Mouse (Mus musculus) lung, embryonic 14.5 days (tissue): ENCODE results near the gene Fbxw5. TPM values are rescaled to one million over a fixed set of nuclear protein-coding genes. Genes with fewer than 3 reads are reported as not detected.

Experiments
- ATAC-seq: fragments of 200-750 bp; cut with Nextera tagmentation; 2 replicates; pipeline ENCODE4 v1.8.0; 2017; ENCODE audit warnings: mild to moderate bottlenecking, moderate TSS enrichment, moderate library complexity; ENCODE audit not compliant: insufficient read depth
- DNase-seq: peaks from one replicate; pipeline ENCODE4 v3.0.0-alpha.2; 2015
- H3K27ac ChIP-seq: fragments of 300-500 bp; sonication (generic); 2 replicates; pipeline ENCODE4 v1.5.1; 2014; ENCODE audit warnings: low read depth, mild to moderate bottlenecking, moderate library complexity
- H3K27me3 ChIP-seq: fragments of 300-500 bp; sonication (generic); 2 replicates; pipeline ENCODE4 v1.6.1; 2014; ENCODE audit warnings: low read length, control low read depth; ENCODE audit not compliant: insufficient read depth
- H3K36me3 ChIP-seq: fragments of 300-500 bp; sonication (generic); 2 replicates; pipeline ENCODE4 v1.6.1; 2014; ENCODE audit warnings: control low read depth; ENCODE audit not compliant: insufficient read depth
- H3K4me1 ChIP-seq: fragments of 300-500 bp; sonication (generic); 2 replicates; pipeline ENCODE4 v1.6.1; 2014; ENCODE audit warnings: antibody characterized with exemption, control low read depth; ENCODE audit not compliant: insufficient read depth
- H3K4me2 ChIP-seq: fragments of 300-500 bp; sonication (generic); 2 replicates; pipeline ENCODE4 v1.6.1; 2014; ENCODE audit warnings: mild to moderate bottlenecking
- H3K4me3 ChIP-seq: fragments of 300-500 bp; sonication (generic); 2 replicates; pipeline ENCODE4 v1.5.1; 2014; ENCODE audit warnings: low read depth, low read length
- H3K9ac ChIP-seq: fragments of 300-500 bp; sonication (generic); 2 replicates; pipeline ENCODE4 v1.6.1; 2014
- H3K9me3 ChIP-seq: fragments of 300-500 bp; sonication (generic); 2 replicates; pipeline ENCODE4 v1.6.1; 2016; ENCODE audit warnings: low read depth, low read length, control low read depth
- CTCF ChIP-seq: IDR thresholded peaks from 2 replicates; pipeline ENCODE4 v1.5.1; 2016; ENCODE audit warnings: antibody characterized with exemption, low read depth
- WGBS: fragments of 180-500 bp; shearing (Covaris S2); extraction: QIAGEN DNeasy Blood & Tissue Kit; methylation state at CpG from one replicate; pipeline ENCODE4 v1.1.7; 2014; 5-methylcytosine and 5-hydroxymethylcytosine counted together
- polyA plus RNA-seq: library from polyadenylated mRNA; unstranded; fragments of >200 nt; fragmentation: Nextera tagmentation; extraction: Ambion mirVana; gene quantifications from 2 replicates; pipeline ENCODE4 v1.2.1, GENCODE M21; 2014

Fbxw5 gene
- polyA plus RNA-seq, 1 experiment from 2014 or later, result 77.7 TPM

DNA sequence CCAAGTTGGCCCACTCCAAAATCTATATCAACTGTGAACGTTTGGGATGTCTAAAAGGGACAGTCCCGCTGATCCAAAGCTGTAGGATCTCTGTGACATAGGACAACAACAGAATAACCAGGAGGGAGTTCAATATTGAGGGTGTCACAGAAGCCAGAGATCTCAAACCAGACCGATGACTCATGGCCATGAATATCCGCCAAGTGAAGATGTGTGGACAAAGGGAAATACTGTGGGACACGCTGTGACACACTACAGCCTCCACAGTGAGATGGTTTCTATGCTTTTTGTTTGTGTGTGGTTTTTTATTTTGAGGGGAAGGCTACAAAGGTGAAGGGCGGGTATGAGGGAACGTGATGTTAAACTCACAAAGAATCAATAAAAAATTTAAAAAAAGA lies 11.9 kb upstream of the Fbxw5 start:
- no peak for TF ChIP-seq CTCF
- WGBS, result 72% methylated on average over 7 of the region's 7 CpGs
- no peak overlapping the region for H3K4me2 ChIP-seq
- H3K27ac ChIP-seq, result no peak overlapping the region
- no peak for ATAC-seq
- H3K4me3 ChIP-seq, result no peak overlapping the region
- H3K9me3 ChIP-seq, result no peaks in the 10 kb centered on the region
- H3K27me3 ChIP-seq, result no peaks in the 10 kb centered on the region
- no peaks in the 10 kb centered on the region for H3K36me3 ChIP-seq
- DNase-seq, result no peak
- H3K9ac ChIP-seq, result no peak overlapping the region
- H3K4me1 ChIP-seq, result no peaks in the 10 kb centered on the region

DNA sequence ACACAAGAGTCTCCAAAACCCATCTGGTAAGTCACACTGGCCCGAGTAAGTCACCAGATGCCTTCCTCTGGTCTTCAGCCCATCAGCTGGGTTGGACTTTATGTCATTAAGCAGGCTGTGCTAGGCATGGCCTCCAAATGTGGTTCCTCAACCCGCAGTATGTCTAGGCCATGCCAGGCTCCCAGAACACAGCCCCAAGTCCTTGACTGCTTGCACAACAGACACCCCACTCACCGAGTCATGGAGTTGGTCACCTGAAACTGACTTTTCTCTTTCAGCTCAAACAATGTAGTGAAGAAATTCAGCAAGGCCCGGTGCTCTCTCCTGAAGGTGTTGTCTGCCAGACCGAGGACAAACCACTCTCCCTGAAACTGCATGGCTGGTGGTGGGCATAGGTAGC lies 7.6 kb upstream of the Fbxw5 start:
- 72% methylated on average over 5 of the region's 5 CpGs for WGBS
- ATAC-seq (no peak), DNase-seq (no peak)
- H3K4me3 ChIP-seq, result no peak overlapping the region
- H3K4me2 ChIP-seq, result no peak overlapping the region
- no peaks in the 10 kb centered on the region for H3K4me1 ChIP-seq
- no peaks in the 10 kb centered on the region for H3K27me3 ChIP-seq
- TF ChIP-seq CTCF, result no peak
- no peak overlapping the region for H3K27ac ChIP-seq
- no peaks in the 10 kb centered on the region for H3K9me3 ChIP-seq
- H3K9ac ChIP-seq, result no peak overlapping the region
- H3K36me3 ChIP-seq, result no peaks in the 10 kb centered on the region

DNA sequence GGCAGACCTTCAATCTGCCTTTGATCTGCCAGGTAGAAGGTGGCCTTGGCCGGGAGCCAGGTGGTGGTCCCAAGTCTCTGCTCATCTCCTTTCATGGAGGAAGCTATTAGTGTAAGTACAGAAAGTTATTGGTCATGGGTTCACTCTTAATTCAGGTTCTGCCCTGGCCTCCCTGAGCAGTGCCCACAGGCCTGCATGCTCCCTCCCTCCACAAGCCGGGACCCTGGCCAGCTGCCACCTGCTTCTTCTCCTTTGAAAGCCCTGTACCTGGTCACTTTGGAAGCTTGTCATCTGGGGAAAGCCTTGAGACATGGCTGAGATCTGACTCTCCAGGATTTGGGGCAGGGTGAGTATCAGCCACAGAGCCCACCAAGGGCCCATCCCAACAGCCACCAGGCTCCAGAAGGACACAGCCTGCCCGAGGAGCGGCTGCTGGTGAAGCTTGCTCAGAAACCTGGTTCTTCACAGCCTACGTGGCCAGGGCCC lies 7.0 kb upstream of the Fbxw5 start, which contains the start of gene Lcn12:
Gene Lcn12 (minus strand): TSS at position 436 of the 486 bp plus-strand sequence.
- Histone ChIP-seq H3K4me2 (no peak within 1 kb of the TSS), H3K9me3 (no peaks in the 10 kb centered on the region), H3K4me1 (no peaks in the 10 kb centered on the region), H3K36me3 (no peaks in the 10 kb centered on the region), H3K27me3 (no peaks in the 10 kb centered on the region), H3K4me3 (no peak within 1 kb of the TSS), H3K9ac (no peak within 1 kb of the TSS), H3K27ac (no peak within 1 kb of the TSS)
- no peak for DNase-seq
- 76% methylated on average over 5 of the region's 5 CpGs for WGBS
- no peak for TF ChIP-seq CTCF
- ATAC-seq, result no peak

DNA sequence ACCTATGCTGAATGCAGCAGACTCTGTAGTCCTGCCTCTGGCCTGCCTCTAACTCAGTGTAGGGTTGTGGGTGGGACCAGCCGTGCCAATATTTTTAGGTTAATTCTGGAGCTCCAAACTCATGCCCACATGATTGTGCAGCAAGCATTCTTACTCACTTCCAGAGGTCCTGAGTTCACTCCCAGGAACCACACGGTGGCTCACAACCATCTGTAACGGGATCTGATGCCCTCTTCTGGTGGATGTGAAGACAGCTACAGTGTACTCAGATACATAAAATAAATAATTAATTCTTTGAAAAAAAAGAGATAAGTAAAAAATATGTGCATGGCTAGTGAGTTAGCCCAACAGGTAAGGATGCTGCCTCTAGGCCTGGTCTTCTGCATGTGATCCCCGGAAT lies 4.1 kb upstream of the Fbxw5 start:
- H3K9ac ChIP-seq, result no peak overlapping the region
- no peaks in the 10 kb centered on the region for H3K27me3 ChIP-seq
- ATAC-seq (no peak), DNase-seq (peak; percentile 41)
- no peak overlapping the region for H3K4me2 ChIP-seq
- peak; percentile 55 for TF ChIP-seq CTCF
- 0 out of 2 replicates have a peak, but pooled peaks cover 3% of the 10 kb centered on the region for H3K4me1 ChIP-seq
- H3K27ac ChIP-seq, result no peak overlapping the region
- H3K36me3 ChIP-seq, result no peaks in the 10 kb centered on the region
- no peak overlapping the region for H3K4me3 ChIP-seq
- WGBS, result 44% methylated on average over 4 of the region's 4 CpGs
- H3K9me3 ChIP-seq, result no peaks in the 10 kb centered on the region

GRCm38 (mm10) chr2:25497846-25498575 lies 2.5 kb upstream of the Fbxw5 start:
- H3K36me3 ChIP-seq, result 0 out of 2 replicates have a peak, but pooled peaks cover 1% of the 10 kb centered on the region
- no peaks in the 10 kb centered on the region for H3K9me3 ChIP-seq
- 0 out of 2 replicates have a peak overlapping the region, but pooled peaks have one; percentile 10 for H3K27ac ChIP-seq
- no peak overlapping the region for H3K4me2 ChIP-seq
- H3K4me3 ChIP-seq, result no peak overlapping the region
- ATAC-seq, result no peak
- H3K4me1 ChIP-seq, result peaks cover 8% of the 10 kb centered on the region
- H3K27me3 ChIP-seq, result no peaks in the 10 kb centered on the region
- no peak for TF ChIP-seq CTCF
- no peak for DNase-seq
- WGBS, result 44% methylated on average over 6 of the region's 6 CpGs
- no peak overlapping the region for H3K9ac ChIP-seq

DNA sequence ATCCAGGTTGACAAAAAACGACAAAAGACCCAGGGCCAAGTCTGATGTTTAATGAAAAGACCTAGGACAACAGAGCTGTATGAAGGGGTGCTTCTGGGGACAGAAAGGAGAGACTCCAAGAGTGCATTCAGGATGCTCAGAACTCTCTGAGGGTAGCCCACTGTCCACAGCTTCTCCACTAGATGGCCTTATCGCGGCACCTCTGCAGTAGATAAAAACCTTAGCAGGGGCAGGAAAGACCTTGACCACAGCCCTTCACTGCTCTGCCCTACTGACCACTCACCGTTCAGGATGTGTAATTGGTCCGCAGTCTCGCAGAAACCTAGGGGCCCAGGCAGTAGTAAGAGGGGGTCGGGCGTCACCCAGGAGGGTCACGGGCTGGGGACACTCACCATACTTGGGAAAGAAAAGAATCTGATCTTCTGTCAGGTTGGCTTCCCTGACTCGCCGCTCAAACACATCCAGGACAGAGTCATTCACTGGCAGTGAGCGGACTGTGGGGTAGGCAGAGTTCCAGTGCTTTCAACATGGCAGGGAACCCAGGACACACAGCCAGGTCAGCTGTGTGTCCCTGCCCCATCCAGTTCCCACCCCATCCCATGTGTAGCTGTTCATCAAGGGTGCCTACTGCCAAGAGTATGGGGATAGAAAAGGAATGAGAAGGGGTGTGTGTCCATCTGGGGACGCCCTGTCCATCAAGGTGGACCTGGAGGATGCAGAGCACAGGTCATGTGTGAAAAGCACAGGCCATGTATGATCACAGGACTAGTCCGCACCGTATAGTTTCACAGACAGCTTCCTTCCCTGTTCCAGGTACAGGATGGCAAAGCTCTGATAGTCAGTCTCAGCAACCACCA lies 1.7 kb upstream of the Fbxw5 start:
- H3K4me3 ChIP-seq, result no peak overlapping the region
- H3K27ac ChIP-seq, result no peak overlapping the region
- DNase-seq (no peak), ATAC-seq (no peak)
- no peaks in the 10 kb centered on the region for H3K27me3 ChIP-seq
- H3K4me2 ChIP-seq, result no peak overlapping the region
- 64% methylated on average over 15 of the region's 15 CpGs for WGBS
- peaks cover 9% of the 10 kb centered on the region for H3K36me3 ChIP-seq
- H3K9ac ChIP-seq, result no peak overlapping the region
- TF ChIP-seq CTCF, result no peak
- H3K9me3 ChIP-seq, result no peaks in the 10 kb centered on the region
- peaks cover 8% of the 10 kb centered on the region for H3K4me1 ChIP-seq

DNA sequence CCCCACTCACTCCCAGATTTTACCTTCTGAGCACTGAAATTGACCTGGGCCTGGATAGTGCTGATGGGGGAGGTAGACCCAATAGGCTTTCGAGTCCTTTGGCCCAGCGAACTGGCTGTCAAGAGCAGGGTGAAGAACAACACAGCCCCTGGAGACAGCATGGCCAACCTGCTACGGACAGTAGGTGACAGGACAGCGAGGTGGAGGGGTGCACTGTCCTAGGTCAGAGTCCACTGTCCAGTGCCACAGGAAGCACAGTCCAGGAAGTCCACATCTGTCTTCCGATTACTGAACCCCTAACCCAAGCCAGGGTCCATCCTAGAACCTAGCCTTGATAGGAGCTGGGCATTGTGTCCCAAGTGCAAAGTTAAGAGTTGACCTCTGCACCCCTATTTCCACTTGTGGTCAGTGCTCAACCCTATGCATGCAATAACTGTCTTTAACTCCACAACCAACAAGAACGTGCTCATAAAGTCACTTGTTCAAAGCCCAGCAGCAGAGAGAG lies 427 bp upstream of the Fbxw5 start:
- Histone ChIP-seq H3K27me3 (no peaks in the 10 kb centered on the region), H3K4me2 (peak overlapping the region; percentile 87), H3K9me3 (no peaks in the 10 kb centered on the region), H3K4me3 (peak overlapping the region; percentile 85), H3K4me1 (peaks cover 8% of the 10 kb centered on the region), H3K9ac (peak overlapping the region; percentile 49), H3K36me3 (peaks cover 22% of the 10 kb centered on the region), H3K27ac (peak overlapping the region; percentile 58; the same call in 1 of the 2 replicates)
- DNase-seq, result peak; percentile 4
- peak; percentile 37 for ATAC-seq
- 68% methylated on average over 6 of the region's 6 CpGs for WGBS
- TF ChIP-seq CTCF, result no peak
